Mouse (Mus musculus) spleen, adult 2 months (tissue): ENCODE data around the gene Tal1. TPM values are rescaled to one million over a fixed set of nuclear protein-coding genes. Genes with fewer than 3 reads are reported as not detected.

Experiments
- DNase-seq, 2 experiments: peaks; one replicate each; pipeline versions ENCODE4 v3.0.0 to v3.0.0-alpha.2; 2012 to 2021; ENCODE audit warnings: low spot score in 2 of 2, low read depth in 1 of 2
- H3K27ac ChIP-seq: fragments of 200-500 bp; 2 replicates; pipeline ENCODE4 v1.5.1; 2012; ENCODE audit warnings: low read length, inconsistent platforms; ENCODE audit not compliant: insufficient read depth
- H3K27me3 ChIP-seq: fragments of 200-500 bp; 2 replicates; pipeline ENCODE4 v1.6.1; 2012; ENCODE audit warnings: mild to moderate bottlenecking, moderate library complexity, low read length, inconsistent platforms; ENCODE audit not compliant: control insufficient read depth, insufficient read depth
- H3K36me3 ChIP-seq: fragments of 200-500 bp; 2 replicates; pipeline ENCODE4 v1.6.1; 2012; ENCODE audit warnings: mild to moderate bottlenecking, low read length, inconsistent platforms; ENCODE audit not compliant: control insufficient read depth, insufficient read depth
- H3K4me1 ChIP-seq: fragments of 200-500 bp; 2 replicates; pipeline ENCODE4 v1.6.1; 2011; ENCODE audit warnings: inconsistent platforms; ENCODE audit not compliant: control insufficient read depth, insufficient read depth, insufficient read length
- H3K4me3 ChIP-seq: fragments of 200-500 bp; 2 replicates; pipeline ENCODE4 v1.5.1; 2011; ENCODE audit warnings: mild to moderate bottlenecking, inconsistent platforms; ENCODE audit not compliant: insufficient read depth, insufficient read length; ENCODE audit errors: extremely low read depth
- CTCF ChIP-seq: fragments of 200-500 bp; IDR thresholded peaks from 2 replicates; pipeline ENCODE4 v1.5.1; 2011; ENCODE audit warnings: mild to moderate bottlenecking, inconsistent platforms; ENCODE audit not compliant: insufficient read depth, insufficient read length, insufficient replicate concordance; ENCODE audit errors: extremely low read depth
- POLR2A ChIP-seq: fragments of 200-500 bp; IDR thresholded peaks from 2 replicates; pipeline ENCODE4 v1.6.1; 2011; ENCODE audit warnings: low read depth, low read length, inconsistent platforms
- WGBS: fragments of 180-500 bp; shearing (Covaris S2); methylation state at CpG from one replicate; pipeline ENCODE4 v1.1.7; 2018; 5-methylcytosine and 5-hydroxymethylcytosine counted together
- polyA plus RNA-seq: library from polyadenylated mRNA; depleted of rRNA; stranded (reverse); fragments of >200 nt; gene quantifications from 2 replicates; pipeline ENCODE4 v1.2.3, GENCODE M21; 2012; rRNA removed

The Tal1 gene
- polyA plus RNA-seq, 1 experiment, result 20.9 TPM

DNA sequence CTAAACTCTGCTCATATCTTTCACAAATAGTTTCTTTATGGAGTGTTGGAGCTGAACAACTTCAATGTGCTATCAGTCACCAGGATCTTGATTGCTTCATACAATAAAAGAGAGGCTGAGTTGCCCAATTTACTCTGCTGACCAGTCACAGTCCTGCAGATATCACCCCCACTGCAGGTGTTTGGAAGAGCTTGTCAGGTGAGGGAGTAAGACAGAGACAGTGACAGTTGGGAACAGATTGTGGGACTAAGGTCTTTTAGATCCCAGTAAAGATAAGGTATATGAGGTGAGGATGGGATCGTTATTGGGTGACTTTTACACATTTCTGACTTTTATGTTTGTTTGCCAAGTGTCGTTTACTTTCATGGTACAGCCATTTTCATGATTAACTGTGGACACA, 54.9 kb downstream of the Tal1 start:
- no peaks in the 10 kb centered on the region for H3K27me3 ChIP-seq
- no peak for DNase-seq
- H3K36me3 ChIP-seq, result no peaks in the 10 kb centered on the region
- TF ChIP-seq CTCF (no peak), POLR2A (no peak)
- H3K27ac ChIP-seq, result no peak overlapping the region
- WGBS, result 83% methylated on average over 2 of the region's 2 CpGs
- H3K4me3 ChIP-seq, result no peak overlapping the region
- H3K4me1 ChIP-seq, result no peaks in the 10 kb centered on the region

DNA sequence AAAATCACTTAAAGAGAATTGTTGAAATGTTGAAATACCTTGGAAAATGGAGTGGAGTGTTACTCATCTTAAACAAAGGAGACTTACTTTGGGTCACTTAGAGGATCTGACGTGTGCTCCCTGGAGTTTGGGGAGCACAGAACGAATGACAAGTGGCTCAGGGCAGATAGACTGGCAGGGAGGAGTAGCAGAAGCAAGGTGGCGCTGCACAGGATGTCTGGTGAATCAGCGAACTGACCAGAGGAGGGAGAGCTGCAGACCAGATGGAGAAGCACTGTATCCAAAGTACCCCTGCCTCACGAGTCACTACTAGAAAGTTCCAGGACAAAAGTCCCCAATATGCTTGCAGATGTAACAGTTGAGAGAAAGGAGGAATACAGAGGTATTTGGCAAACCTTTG, 57.0 kb downstream of the Tal1 start:
- H3K4me1 ChIP-seq, result no peaks in the 10 kb centered on the region
- no peaks in the 10 kb centered on the region for H3K36me3 ChIP-seq
- WGBS, result 40% methylated on average over 5 of the region's 5 CpGs
- TF ChIP-seq POLR2A (no peak), CTCF (no peak)
- no peak for DNase-seq
- H3K27me3 ChIP-seq, result no peaks in the 10 kb centered on the region
- no peak overlapping the region for H3K27ac ChIP-seq
- no peak overlapping the region for H3K4me3 ChIP-seq

GRCm38 (mm10) chr4:115119642-115120041, 63.4 kb downstream of the Tal1 start:
- Histone ChIP-seq H3K4me3 (no peak overlapping the region), H3K27ac (no peak overlapping the region), H3K4me1 (no peaks in the 10 kb centered on the region), H3K27me3 (no peaks in the 10 kb centered on the region), H3K36me3 (no peaks in the 10 kb centered on the region)
- 75% methylated on average over 3 of the region's 3 CpGs for WGBS
- no peak for DNase-seq
- no peak for TF ChIP-seq POLR2A
- no peak for TF ChIP-seq CTCF

DNA sequence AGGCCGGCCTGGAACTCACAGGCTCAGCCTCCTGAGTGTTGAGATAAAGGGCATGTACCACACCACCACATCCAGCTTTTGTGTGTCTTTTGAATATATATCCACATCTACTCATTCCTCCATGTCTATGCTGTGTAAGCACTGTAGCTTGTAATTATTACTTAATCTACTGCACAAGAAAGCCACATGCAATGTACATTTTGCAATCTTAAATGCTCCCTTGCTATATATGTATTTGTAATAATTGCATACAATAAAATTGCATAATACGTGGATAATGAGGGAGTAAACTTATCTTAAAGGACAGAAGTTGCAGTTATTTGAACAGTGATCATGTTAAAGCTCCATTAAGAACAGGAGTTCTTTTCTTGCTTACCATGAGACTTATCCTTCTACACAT, 64.9 kb downstream of the Tal1 start:
- no peak overlapping the region for H3K4me3 ChIP-seq
- H3K4me1 ChIP-seq, result no peaks in the 10 kb centered on the region
- TF ChIP-seq CTCF (no peak), POLR2A (no peak)
- no peak for DNase-seq
- no peaks in the 10 kb centered on the region for H3K27me3 ChIP-seq
- 87% methylated on average over 2 of the region's 2 CpGs for WGBS
- H3K36me3 ChIP-seq, result no peaks in the 10 kb centered on the region
- no peak overlapping the region for H3K27ac ChIP-seq

Other genes starting within 250 kb of the Tal1 start
- gene Gm12830, start 234.7 kb upstream of the Tal1 start, polyA plus RNA-seq, result not detected in 2 replicates
- 0.72 and 1.1 TPM in 2 replicates for gene Foxd2, start 147.6 kb upstream of the Tal1 start, polyA plus RNA-seq
- not detected in 2 replicates for gene Foxe3, start 130.4 kb upstream of the Tal1 start, polyA plus RNA-seq
- 9.0 and 13.6 TPM in 2 replicates for gene Cmpk1, start 69.2 kb upstream of the Tal1 start, polyA plus RNA-seq
- 1.2 TPM in 2 replicates for gene Stil, start 56.3 kb upstream of the Tal1 start, polyA plus RNA-seq
- gene Pdzk1ip1, start 32.3 kb downstream of the Tal1 start, polyA plus RNA-seq, result 79.3 and 89.6 TPM in 2 replicates
- gene Cyp4x1, start 77.9 kb downstream of the Tal1 start, polyA plus RNA-seq, result 0.02 and 0.04 TPM in 2 replicates
- gene Cyp4a29, start 185.7 kb downstream of the Tal1 start, polyA plus RNA-seq, result not detected in 2 replicates
- gene Cyp4a12a, start 242.6 kb downstream of the Tal1 start, polyA plus RNA-seq, result not detected in 2 replicates